Mouse (Mus musculus) right cerebral cortex, postnatal 10 days (tissue): ENCODE measurements around the gene Mepe.
A peak's percentile ranks its signal among the peaks of the same experiment; 100 is the strongest.

Experiments
- DNase-seq, 2 experiments: peaks; one replicate each; pipeline ENCODE4 v3.0.0; 2021; ENCODE audit warnings: low spot score in 2 of 2

Mepe gene

GRCm38 (mm10) chr5:104351874-104352273 lies 26.7 kb downstream of the Mepe start:
- no peak for DNase-seq

GRCm38 (mm10) chr5:104357575-104357974 lies 32.4 kb downstream of the Mepe start:
- no peak for DNase-seq

GRCm38 (mm10) chr5:104358592-104358991 lies 33.5 kb downstream of the Mepe start:
- DNase-seq: no peak

- DNase-seq: no peak
Measured at GRCm38 (mm10) chr5:104359257-104359656, 34.1 kb downstream of the Mepe start.

GRCm38 (mm10) chr5:104370580-104370979 lies 45.5 kb downstream of the Mepe start:
- peak; percentile 29 to 30 for DNase-seq

- no peak for DNase-seq
Measured at GRCm38 (mm10) chr5:104371284-104371683, 46.2 kb downstream of the Mepe start.

GRCm38 (mm10) chr5:104373648-104374307 lies 48.6 kb downstream of the Mepe start:
- no peak for DNase-seq

GRCm38 (mm10) chr5:104374308-104374660 lies 49.2 kb downstream of the Mepe start:
- peak in 1 of 2 experiments; percentile 29 for DNase-seq

GRCm38 (mm10) chr5:104375132-104375531 lies 50.0 kb downstream of the Mepe start:
- no peak for DNase-seq

GRCm38 (mm10) chr5:104376890-104377289 lies 51.8 kb downstream of the Mepe start:
- DNase-seq: no peak

GRCm38 (mm10) chr5:104380574-104380973 lies 55.4 kb downstream of the Mepe start:
- no peak for DNase-seq

- no peak for DNase-seq
Measured at GRCm38 (mm10) chr5:104381671-104382070, 56.5 kb downstream of the Mepe start.

GRCm38 (mm10) chr5:104384540-104384939 lies 59.4 kb downstream of the Mepe start:
- DNase-seq: no peak

- no peak for DNase-seq
Measured at GRCm38 (mm10) chr5:104385521-104385920, 60.4 kb downstream of the Mepe start.

GRCm38 (mm10) chr5:104386908-104387307 lies 61.8 kb downstream of the Mepe start:
- no peak for DNase-seq
